Mouse (Mus musculus): ENCODE measurements around the gene Gp1bb.
A peak's percentile ranks its signal among the peaks of the same experiment; 100 is the strongest.

The Gp1bb gene

DNA sequence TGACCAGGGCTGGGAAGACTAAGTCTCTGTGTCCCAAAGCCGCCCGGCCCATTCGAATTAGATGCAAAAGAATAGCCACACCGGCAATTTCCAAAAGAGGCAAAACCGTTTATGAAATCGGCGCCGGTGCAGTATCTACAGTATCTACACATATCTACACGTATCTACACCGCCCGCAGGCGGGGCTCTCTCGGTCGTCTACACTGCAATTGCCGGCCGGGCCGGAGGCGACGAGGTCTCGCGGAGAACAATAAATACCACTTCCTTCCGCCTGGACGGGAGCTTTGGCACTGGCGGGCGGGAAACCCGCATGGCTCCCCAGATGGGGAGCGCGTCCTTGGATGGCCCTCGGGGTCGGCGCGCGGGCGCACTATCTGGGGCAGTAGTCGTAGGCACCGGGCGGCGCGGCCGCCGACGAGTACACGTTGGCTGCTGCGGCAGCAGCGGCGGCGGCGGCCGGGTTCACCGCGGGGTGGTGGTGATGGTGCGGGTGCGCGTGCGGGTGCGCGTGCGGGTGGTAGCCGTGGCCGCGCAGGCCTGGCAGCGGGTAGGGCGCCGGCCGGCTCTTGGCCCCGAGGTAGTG, 40.5 kb downstream of the Gp1bb start:
- DNase-seq (ENCODE audit: extremely low spot score) = peak; percentile 51

DNA sequence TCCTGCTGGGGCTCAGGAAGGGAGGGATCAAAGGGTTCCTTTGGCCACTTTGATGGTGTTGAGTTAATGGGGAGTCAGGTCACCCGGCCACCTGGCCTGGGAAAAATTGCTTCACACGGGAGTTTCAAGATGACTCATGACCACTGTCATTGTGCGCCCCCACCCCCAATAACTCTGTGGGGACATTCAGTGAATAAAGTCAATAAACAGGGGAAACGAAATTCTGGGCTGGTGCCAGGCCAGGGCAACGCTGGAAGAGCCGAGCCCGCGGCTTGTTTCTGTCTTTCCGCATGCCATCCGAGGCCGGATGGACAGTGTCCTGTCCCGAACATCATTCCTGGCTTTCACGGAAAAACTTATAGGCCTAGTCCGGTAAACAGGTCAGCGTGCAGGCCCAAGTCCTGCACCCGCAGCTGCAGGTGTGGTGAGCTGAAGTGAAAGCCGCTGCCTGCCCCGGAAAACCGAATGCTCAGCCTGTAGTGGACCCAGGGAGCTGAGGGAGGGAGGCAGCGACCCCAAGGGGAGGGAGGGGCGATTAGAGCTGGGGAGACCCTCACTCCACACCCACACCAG, 41.1 kb downstream of the Gp1bb start:
- no peak for DNase-seq (ENCODE audit: extremely low spot score)

- peak; percentile 61 for DNase-seq (ENCODE audit: extremely low spot score)
Measured at GRCm38 (mm10) chr16:18580389-18580788, 41.8 kb downstream of the Gp1bb start.

- DNase-seq (ENCODE audit: extremely low spot score) = no peak
Measured at GRCm38 (mm10) chr16:18577599-18578160, 44.5 kb downstream of the Gp1bb start.

DNA sequence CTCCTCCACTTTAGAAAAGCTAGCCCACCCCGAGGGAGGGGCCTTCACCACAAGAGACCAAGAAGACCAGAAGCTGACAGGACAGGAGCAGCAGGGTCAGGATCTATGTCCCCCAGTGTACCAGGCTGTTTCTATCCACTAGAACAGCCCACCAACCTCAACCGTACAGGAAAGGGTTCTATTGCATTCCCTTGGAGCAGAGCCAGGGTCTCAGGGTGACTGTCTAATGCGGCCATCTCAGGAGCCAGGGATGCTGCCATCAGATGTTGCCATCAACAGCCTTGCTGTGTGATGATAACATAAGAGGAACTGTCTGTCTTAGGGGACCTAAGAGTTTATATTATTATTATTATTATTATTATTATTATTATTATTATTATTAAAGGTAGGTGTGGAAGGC, 45.1 kb downstream of the Gp1bb start:
- no peak for DNase-seq (ENCODE audit: extremely low spot score)

DNA sequence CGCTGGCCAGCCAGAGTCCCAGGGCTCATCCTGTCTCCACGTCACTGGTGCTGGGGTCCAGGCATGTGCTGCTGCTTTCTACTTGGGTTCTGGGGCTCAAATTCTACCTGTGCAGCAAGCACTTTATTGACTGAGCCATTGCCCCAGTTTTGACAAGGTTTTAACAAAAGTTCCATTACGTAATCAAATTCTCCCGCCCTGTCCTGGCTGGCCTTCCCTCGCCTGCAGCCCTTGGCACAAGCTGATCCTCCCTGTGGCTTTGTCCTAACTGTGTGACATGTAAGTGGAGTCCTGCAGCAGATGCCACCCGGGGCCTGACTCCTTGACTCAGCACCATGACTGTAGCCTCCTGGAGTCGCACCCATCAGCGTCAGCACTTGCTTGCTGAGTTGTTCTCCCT, 48.0 kb downstream of the Gp1bb start:
- no peak for DNase-seq (ENCODE audit: extremely low spot score)

Data from embryo, embryonic 9.5 days (tissue).